Mouse (Mus musculus): ENCODE measurements around the gene Zfp1. TPM values are rescaled to one million over a fixed set of nuclear protein-coding genes. Genes with fewer than 3 reads are reported as not detected.

The Zfp1 gene
- polyA plus RNA-seq, 1 experiment from 2014 or later = 23.3 TPM

DNA sequence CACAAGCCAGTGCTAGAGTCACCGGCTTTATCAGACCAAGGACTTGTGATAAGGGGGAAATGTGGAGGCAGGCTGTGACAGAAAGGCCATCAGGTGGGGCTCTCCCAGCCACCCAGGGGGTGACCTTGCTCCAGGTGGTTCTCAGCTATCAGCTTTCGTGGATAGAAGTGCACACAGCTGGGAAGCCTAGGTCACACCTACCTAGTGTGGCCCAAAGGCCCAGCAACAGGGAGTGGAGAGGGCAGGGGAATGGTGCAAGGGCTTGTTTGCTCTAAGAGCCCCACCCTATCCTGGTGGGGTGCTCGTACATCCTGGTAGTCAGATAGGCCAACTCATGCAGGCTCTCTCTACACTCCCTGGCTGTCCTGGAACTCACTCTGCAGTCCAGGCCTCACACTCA is 62.0 kb downstream of the Zfp1 start:
- DNase-seq (ENCODE audit: low spot score) = no peak
- no peak overlapping the region for H3K27ac ChIP-seq (replicated peaks; ENCODE audit: low read depth, low read length)
- 0 out of 2 replicates have a peak, but pooled peaks cover 5% of the 10 kb centered on the region for H3K4me1 ChIP-seq (ENCODE audit: control insufficient read depth, insufficient read depth, low read length)
- H3K4me2 ChIP-seq (ENCODE audit: low read depth, severe bottlenecking) = no peak overlapping the region
- no peak for ATAC-seq (ENCODE audit: insufficient number of reproducible peaks, low FRiP score, low TSS enrichment, low read depth)
- H3K9me3 ChIP-seq (ENCODE audit: control insufficient read depth, low read length) = no peaks in the 10 kb centered on the region
- no peak overlapping the region for H3K4me3 ChIP-seq (ENCODE audit: low read depth, low read length)
- WGBS = 70% methylated on average over 3 of the region's 3 CpGs
- H3K27me3 ChIP-seq (ENCODE audit: control insufficient read depth, insufficient read depth, low read length) = no peaks in the 10 kb centered on the region
- no peaks in the 10 kb centered on the region for H3K36me3 ChIP-seq (ENCODE audit: control insufficient read depth, insufficient read depth, low read length)
- no peak overlapping the region for H3K9ac ChIP-seq (ENCODE audit: low read length)

GRCm38 (mm10) chr8:111705699-111706098 is 62.5 kb downstream of the Zfp1 start:
- Histone ChIP-seq H3K4me3 (ENCODE audit: low read depth, low read length) (no peak overlapping the region), H3K9me3 (ENCODE audit: control insufficient read depth, low read length) (no peaks in the 10 kb centered on the region), H3K36me3 (ENCODE audit: control insufficient read depth, insufficient read depth, low read length) (0 out of 2 replicates have a peak, but pooled peaks cover 2% of the 10 kb centered on the region), H3K27me3 (ENCODE audit: control insufficient read depth, insufficient read depth, low read length) (no peaks in the 10 kb centered on the region), H3K4me1 (ENCODE audit: control insufficient read depth, insufficient read depth, low read length) (0 out of 2 replicates have a peak, but pooled peaks cover 5% of the 10 kb centered on the region), H3K4me2 (ENCODE audit: low read depth, severe bottlenecking) (no peak overlapping the region), H3K27ac (replicated peaks; ENCODE audit: low read depth, low read length) (no peak overlapping the region), H3K9ac (ENCODE audit: low read length) (no peak overlapping the region)
- no peak for DNase-seq (ENCODE audit: low spot score)
- 63% methylated on average over 5 of the region's 5 CpGs for WGBS
- ATAC-seq (ENCODE audit: insufficient number of reproducible peaks, low FRiP score, low TSS enrichment, low read depth) = no peak

- no peak overlapping the region for H3K4me2 ChIP-seq (ENCODE audit: low read depth, severe bottlenecking)
- no peaks in the 10 kb centered on the region for H3K9me3 ChIP-seq (ENCODE audit: control insufficient read depth, low read length)
- DNase-seq (ENCODE audit: low spot score) (no peak), ATAC-seq (ENCODE audit: insufficient number of reproducible peaks, low FRiP score, low TSS enrichment, low read depth) (no peak)
- 0 out of 2 replicates have a peak, but pooled peaks cover 5% of the 10 kb centered on the region for H3K4me1 ChIP-seq (ENCODE audit: control insufficient read depth, insufficient read depth, low read length)
- WGBS = 72% methylated on average over 6 of the region's 6 CpGs
- no peak overlapping the region for H3K27ac ChIP-seq (replicated peaks; ENCODE audit: low read depth, low read length)
- H3K9ac ChIP-seq (ENCODE audit: low read length) = no peak overlapping the region
- H3K4me3 ChIP-seq (ENCODE audit: low read depth, low read length) = no peak overlapping the region
- no peaks in the 10 kb centered on the region for H3K27me3 ChIP-seq (ENCODE audit: control insufficient read depth, insufficient read depth, low read length)
- peaks cover 12% of the 10 kb centered on the region for H3K36me3 ChIP-seq (ENCODE audit: control insufficient read depth, insufficient read depth, low read length)
Measured at GRCm38 (mm10) chr8:111708265-111708664, 65.1 kb downstream of the Zfp1 start.

- WGBS = 92% methylated on average over 1 of the region's 1 CpGs
- Histone ChIP-seq H3K36me3 (ENCODE audit: control insufficient read depth, insufficient read depth, low read length) (peaks cover 17% of the 10 kb centered on the region), H3K9me3 (ENCODE audit: control insufficient read depth, low read length) (no peaks in the 10 kb centered on the region), H3K27me3 (ENCODE audit: control insufficient read depth, insufficient read depth, low read length) (no peaks in the 10 kb centered on the region), H3K27ac (replicated peaks; ENCODE audit: low read depth, low read length) (0 out of 2 replicates have a peak overlapping the region, but pooled peaks have one; percentile 21), H3K9ac (ENCODE audit: low read length) (no peak overlapping the region), H3K4me3 (ENCODE audit: low read depth, low read length) (no peak overlapping the region), H3K4me2 (ENCODE audit: low read depth, severe bottlenecking) (no peak overlapping the region), H3K4me1 (ENCODE audit: control insufficient read depth, insufficient read depth, low read length) (0 out of 2 replicates have a peak, but pooled peaks cover 5% of the 10 kb centered on the region)
- DNase-seq (ENCODE audit: low spot score) = no peak
- no peak for ATAC-seq (ENCODE audit: insufficient number of reproducible peaks, low FRiP score, low TSS enrichment, low read depth)
Measured at GRCm38 (mm10) chr8:111709223-111709622, 66.0 kb downstream of the Zfp1 start.

- ATAC-seq (ENCODE audit: insufficient number of reproducible peaks, low FRiP score, low TSS enrichment, low read depth) (no peak), DNase-seq (ENCODE audit: low spot score) (no peak)
- peaks cover 18% of the 10 kb centered on the region for H3K36me3 ChIP-seq (ENCODE audit: control insufficient read depth, insufficient read depth, low read length)
- H3K4me3 ChIP-seq (ENCODE audit: low read depth, low read length) = no peak overlapping the region
- no peak overlapping the region for H3K4me2 ChIP-seq (ENCODE audit: low read depth, severe bottlenecking)
- WGBS = 92% methylated on average over 20 of the region's 20 CpGs
- 0 out of 2 replicates have a peak, but pooled peaks cover 5% of the 10 kb centered on the region for H3K4me1 ChIP-seq (ENCODE audit: control insufficient read depth, insufficient read depth, low read length)
- no peaks in the 10 kb centered on the region for H3K9me3 ChIP-seq (ENCODE audit: control insufficient read depth, low read length)
- no peak overlapping the region for H3K9ac ChIP-seq (ENCODE audit: low read length)
- no peaks in the 10 kb centered on the region for H3K27me3 ChIP-seq (ENCODE audit: control insufficient read depth, insufficient read depth, low read length)
- no peak overlapping the region for H3K27ac ChIP-seq (replicated peaks; ENCODE audit: low read depth, low read length)
Measured at GRCm38 (mm10) chr8:111710777-111711485, 67.7 kb downstream of the Zfp1 start.

GRCm38 (mm10) chr8:111712135-111712534 is 68.9 kb downstream of the Zfp1 start:
- ATAC-seq (ENCODE audit: insufficient number of reproducible peaks, low FRiP score, low TSS enrichment, low read depth) = no peak
- Histone ChIP-seq H3K27me3 (ENCODE audit: control insufficient read depth, insufficient read depth, low read length) (no peaks in the 10 kb centered on the region), H3K4me3 (ENCODE audit: low read depth, low read length) (no peak overlapping the region), H3K4me1 (ENCODE audit: control insufficient read depth, insufficient read depth, low read length) (0 out of 2 replicates have a peak, but pooled peaks cover 5% of the 10 kb centered on the region), H3K9ac (ENCODE audit: low read length) (no peak overlapping the region), H3K9me3 (ENCODE audit: control insufficient read depth, low read length) (no peaks in the 10 kb centered on the region), H3K27ac (replicated peaks; ENCODE audit: low read depth, low read length) (no peak overlapping the region), H3K36me3 (ENCODE audit: control insufficient read depth, insufficient read depth, low read length) (peaks cover 18% of the 10 kb centered on the region), H3K4me2 (ENCODE audit: low read depth, severe bottlenecking) (no peak overlapping the region)
- 51% methylated on average over 9 of the region's 9 CpGs for WGBS
- no peak for DNase-seq (ENCODE audit: low spot score)

DNA sequence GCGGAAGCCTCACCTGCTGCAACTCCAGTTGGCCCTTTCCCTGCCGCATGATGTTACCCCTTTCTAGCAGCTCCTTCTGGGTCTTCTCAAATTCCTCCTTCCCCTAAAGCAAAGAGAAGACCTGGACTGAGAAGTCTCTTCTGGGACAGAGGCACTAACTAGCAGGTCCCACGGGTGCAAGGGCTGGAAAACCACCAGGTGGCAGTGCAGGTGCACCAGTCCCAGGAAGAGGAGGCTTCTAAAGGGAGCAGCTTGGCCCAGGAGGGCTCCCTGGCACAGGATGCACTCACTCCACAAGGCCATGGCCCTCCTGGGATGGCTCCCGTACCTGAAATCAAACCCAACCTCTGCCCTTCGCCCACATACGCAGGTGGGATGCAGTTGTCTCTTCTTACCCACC is 69.4 kb downstream of the Zfp1 start:
- Histone ChIP-seq H3K4me3 (ENCODE audit: low read depth, low read length) (no peak overlapping the region), H3K27me3 (ENCODE audit: control insufficient read depth, insufficient read depth, low read length) (no peaks in the 10 kb centered on the region), H3K9ac (ENCODE audit: low read length) (no peak overlapping the region), H3K27ac (replicated peaks; ENCODE audit: low read depth, low read length) (no peak overlapping the region), H3K9me3 (ENCODE audit: control insufficient read depth, low read length) (no peaks in the 10 kb centered on the region), H3K4me1 (ENCODE audit: control insufficient read depth, insufficient read depth, low read length) (0 out of 2 replicates have a peak, but pooled peaks cover 5% of the 10 kb centered on the region), H3K36me3 (ENCODE audit: control insufficient read depth, insufficient read depth, low read length) (peaks cover 18% of the 10 kb centered on the region), H3K4me2 (ENCODE audit: low read depth, severe bottlenecking) (no peak overlapping the region)
- 79% methylated on average over 6 of the region's 6 CpGs for WGBS
- ATAC-seq (ENCODE audit: insufficient number of reproducible peaks, low FRiP score, low TSS enrichment, low read depth) = no peak
- DNase-seq (ENCODE audit: low spot score) = peak; percentile 74

DNA sequence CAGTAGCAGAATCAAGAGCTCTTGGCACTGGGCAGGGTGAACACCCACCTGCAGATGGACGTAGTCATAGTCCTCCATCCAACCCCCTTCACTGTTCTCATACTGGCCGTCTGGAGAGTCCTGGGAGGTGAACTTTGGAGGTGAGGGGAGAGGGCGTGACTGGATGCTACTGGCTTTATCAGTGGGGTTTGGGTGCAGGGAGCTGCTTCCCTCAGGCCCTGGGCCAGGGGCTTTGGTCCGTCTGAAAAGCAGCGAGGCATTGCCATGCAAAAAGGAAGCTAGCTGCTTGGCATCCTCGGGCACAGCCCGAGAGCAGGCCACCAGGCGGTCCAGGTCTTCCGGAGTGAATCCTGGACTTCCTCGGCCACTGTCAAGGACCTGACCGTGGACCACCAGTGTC is 70.1 kb downstream of the Zfp1 start:
- Histone ChIP-seq H3K4me3 (ENCODE audit: low read depth, low read length) (no peak overlapping the region), H3K36me3 (ENCODE audit: control insufficient read depth, insufficient read depth, low read length) (peaks cover 18% of the 10 kb centered on the region), H3K4me2 (ENCODE audit: low read depth, severe bottlenecking) (no peak overlapping the region), H3K27ac (replicated peaks; ENCODE audit: low read depth, low read length) (no peak overlapping the region), H3K27me3 (ENCODE audit: control insufficient read depth, insufficient read depth, low read length) (no peaks in the 10 kb centered on the region), H3K9ac (ENCODE audit: low read length) (no peak overlapping the region), H3K4me1 (ENCODE audit: control insufficient read depth, insufficient read depth, low read length) (0 out of 2 replicates have a peak, but pooled peaks cover 5% of the 10 kb centered on the region), H3K9me3 (ENCODE audit: control insufficient read depth, low read length) (no peaks in the 10 kb centered on the region)
- no peak for DNase-seq (ENCODE audit: low spot score)
- 91% methylated on average over 11 of the region's 11 CpGs for WGBS
- no peak for ATAC-seq (ENCODE audit: insufficient number of reproducible peaks, low FRiP score, low TSS enrichment, low read depth)
